ENCODE assay signal across 14 mouse cellular contexts in the genomic region with DNA sequence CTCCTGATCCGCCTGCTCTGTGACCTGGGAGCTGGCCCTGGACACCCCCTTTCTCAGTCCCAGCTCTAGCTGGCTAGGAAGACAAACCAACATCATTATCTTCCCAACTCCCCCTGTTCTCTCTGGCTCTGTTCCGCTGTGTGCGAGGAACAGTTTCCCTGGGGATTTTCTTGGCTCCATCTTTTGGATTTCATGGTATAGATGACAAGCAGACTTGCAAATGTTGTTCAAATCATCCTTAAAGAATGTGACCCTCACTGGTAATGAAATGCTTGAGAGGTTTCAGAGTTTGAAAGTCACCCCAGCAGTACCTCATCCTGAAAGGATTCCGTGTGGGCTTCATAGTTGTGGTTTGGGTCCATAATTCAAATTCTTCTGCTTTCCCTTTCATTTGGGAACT. TPM values are rescaled to one million over a fixed set of nuclear protein-coding genes. Genes with fewer than 3 reads are reported as not detected.
DNase-seq lines count a peak whose midpoint lies in the region; ATAC-seq and TF ChIP-seq lines count a peak whose summit lies in the region.
"Had no signal": no experiment of that assay in that cellular context is flagged by ENCODE, and none has a peak within 500 bp of the region (broad histone marks: within the 10 kb centered on the region; RNA-seq: fewer than 3 reads in every experiment).

No protein-coding gene starts in this region.

- H3K27me3 ChIP-seq in heart, embryonic 13.5 days (replicated peaks), result no peaks in the 10 kb centered on the region
- H3K27me3 ChIP-seq in lung, embryonic 15.5 days, result no peaks in the 10 kb centered on the region
- no peaks in the 10 kb centered on the region for H3K27me3 ChIP-seq in heart, postnatal 0 days (ENCODE audit: control insufficient read depth, insufficient read depth, low read length)
- H3K27me3 ChIP-seq in stomach, postnatal 0 days (ENCODE audit: control insufficient read depth, insufficient read depth, low read length), result no peaks in the 10 kb centered on the region
- H3K27me3 ChIP-seq: hindbrain, embryonic 15.5 days; neural tube, embryonic 13.5 days had no signal

- H3K9ac ChIP-seq in heart, embryonic 13.5 days, result 0 out of 2 replicates have a peak overlapping the region, but pooled peaks have one; percentile 24
- no peak overlapping the region for H3K9ac ChIP-seq in lung, embryonic 15.5 days
- no peak overlapping the region for H3K9ac ChIP-seq in heart, postnatal 0 days (replicated peaks; ENCODE audit: low read depth, low read length)
- no peak overlapping the region for H3K9ac ChIP-seq in stomach, postnatal 0 days (ENCODE audit: low read length)
- H3K9ac ChIP-seq: hindbrain, embryonic 15.5 days; neural tube, embryonic 13.5 days had no signal

- H3K36me3 ChIP-seq in heart, embryonic 13.5 days, result no peaks in the 10 kb centered on the region
- no peaks in the 10 kb centered on the region for H3K36me3 ChIP-seq in lung, embryonic 15.5 days
- H3K36me3 ChIP-seq in heart, postnatal 0 days (replicated peaks; ENCODE audit: control insufficient read depth, insufficient read depth, low read length), result no peaks in the 10 kb centered on the region
- no peaks in the 10 kb centered on the region for H3K36me3 ChIP-seq in stomach, postnatal 0 days (ENCODE audit: control insufficient read depth, insufficient read depth, low read length)
- H3K36me3 ChIP-seq: hindbrain, embryonic 15.5 days; neural tube, embryonic 13.5 days had no signal

- no peak for ATAC-seq in heart, embryonic 13.5 days (ENCODE audit: extremely low read depth, insufficient number of reproducible peaks, low FRiP score, low TSS enrichment)
- no peak for ATAC-seq in lung, embryonic 15.5 days (ENCODE audit: borderline replicate concordance, extremely low read depth, low FRiP score, low TSS enrichment)
- ATAC-seq in heart, postnatal 0 days (ENCODE audit: insufficient read depth, low read depth), result no peak
- no peak for ATAC-seq in stomach, postnatal 0 days (ENCODE audit: low FRiP score, low TSS enrichment)

- H3K4me3 ChIP-seq in heart, embryonic 13.5 days, result no peak overlapping the region
- no peak overlapping the region for H3K4me3 ChIP-seq in lung, embryonic 15.5 days
- H3K4me3 ChIP-seq in heart, postnatal 0 days (ENCODE audit: low read depth, low read length), result no peak overlapping the region
- H3K4me3 ChIP-seq in stomach, postnatal 0 days (ENCODE audit: low read depth, low read length), result no peak overlapping the region
- H3K4me3 ChIP-seq: hindbrain, embryonic 15.5 days; neural tube, embryonic 13.5 days had no signal

- H3K9me3 ChIP-seq in heart, embryonic 13.5 days, result no peaks in the 10 kb centered on the region
- no peaks in the 10 kb centered on the region for H3K9me3 ChIP-seq in lung, embryonic 15.5 days
- H3K9me3 ChIP-seq in heart, postnatal 0 days (replicated peaks; ENCODE audit: control insufficient read depth, low read length), result no peaks in the 10 kb centered on the region
- no peaks in the 10 kb centered on the region for H3K9me3 ChIP-seq in stomach, postnatal 0 days (ENCODE audit: control insufficient read depth, low read length)
- H3K9me3 ChIP-seq: hindbrain, embryonic 15.5 days; neural tube, embryonic 13.5 days had no signal

- no peak for TF ChIP-seq EP300 in heart, postnatal 0 days (IDR thresholded peaks at IDR 0.05; ENCODE audit: low read depth)
- TF ChIP-seq EP300 in stomach, postnatal 0 days (optimal IDR thresholded peaks at IDR 0.05), result no peak

- peaks cover 99% of the 10 kb centered on the region for H3K4me1 ChIP-seq in heart, embryonic 13.5 days
- H3K4me1 ChIP-seq in lung, embryonic 15.5 days, result peaks cover 81% of the 10 kb centered on the region
- peaks cover 80% of the 10 kb centered on the region for H3K4me1 ChIP-seq in heart, postnatal 0 days (ENCODE audit: control insufficient read depth, insufficient read depth)
- peaks cover 2% of the 10 kb centered on the region; the same call in 1 of the 2 replicates for H3K4me1 ChIP-seq in stomach, postnatal 0 days (replicated peaks; ENCODE audit: control insufficient read depth, insufficient read depth)

- TF ChIP-seq CTCF in heart, postnatal 0 days (IDR thresholded peaks at IDR 0.05; ENCODE audit: low read depth), result no peak
- no peak for TF ChIP-seq CTCF in stomach, postnatal 0 days (IDR thresholded peaks at IDR 0.05; ENCODE audit: low read depth)

- 42% methylated on average over 4 of the region's 4 CpGs for WGBS in heart, embryonic 13.5 days
- 62% methylated on average over 4 of the region's 4 CpGs for WGBS in lung, embryonic 15.5 days
- 67% methylated on average over 4 of the region's 4 CpGs for WGBS in heart, postnatal 0 days
- WGBS in stomach, postnatal 0 days, result 51% methylated on average over 4 of the region's 4 CpGs

- no peak overlapping the region for H3K4me2 ChIP-seq in heart, embryonic 13.5 days
- no peak overlapping the region for H3K4me2 ChIP-seq in lung, embryonic 15.5 days
- H3K4me2 ChIP-seq in heart, postnatal 0 days (ENCODE audit: low read depth, low read length), result no peak overlapping the region
- H3K4me2 ChIP-seq in stomach, postnatal 0 days (replicated peaks; ENCODE audit: low read depth), result no peak overlapping the region
- H3K4me2 ChIP-seq: hindbrain, embryonic 15.5 days; neural tube, embryonic 13.5 days had no signal

- no peak for DNase-seq in heart, postnatal 10 days
- no peak for DNase-seq in lung, postnatal 4 days
- peak; percentile 37 for DNase-seq in heart, postnatal 0 days (ENCODE audit: low spot score)
- DNase-seq in stomach, postnatal 0 days (ENCODE audit: low spot score), result no peak
- no peak for DNase-seq in adrenal gland, adult 2 months
- DNase-seq in thymus, postnatal 10 days (ENCODE audit: low spot score in 2 of 2), result no peak
- DNase-seq: adrenal gland, postnatal 36 days; left cerebral cortex, postnatal 4 days; midbrain, embryonic 14.5 days; thymus, postnatal 4 days had no signal

- intact Hi-C loops in heart, postnatal 10 days (cut with DNase I), result no loop called here

- peak overlapping the region; percentile 79 for H3K27ac ChIP-seq in heart, embryonic 13.5 days (replicated peaks)
- peak overlapping the region; percentile 85 for H3K27ac ChIP-seq in lung, embryonic 15.5 days
- H3K27ac ChIP-seq in heart, postnatal 0 days (ENCODE audit: low read depth), result peak overlapping the region; percentile 58
- H3K27ac ChIP-seq in stomach, postnatal 0 days (replicated peaks), result peak overlapping the region; percentile 83; the same call in 1 of the 2 replicates
- H3K27ac ChIP-seq: hindbrain, embryonic 15.5 days had no signal

RNA-seq across cellular contexts. Expression of a gene that starts 38.2 kb away (rescaled TPM):
- 82.0 and 82.4 TPM in 2 replicates for polyA plus RNA-seq in heart, embryonic 13.5 days (2015; fragmentation: Nextera tagmentation; extraction: Ambion mirVana)
- total RNA-seq in heart, postnatal 10 days (2021), result 10 to 100 TPM; 82.1 to 91.4 TPM
- polyA plus RNA-seq in lung, embryonic 15.5 days (2015; fragmentation: Nextera tagmentation; extraction: Ambion mirVana), result 161 and 168 TPM in 2 replicates
- total RNA-seq in heart, postnatal 0 days (2014; rRNA removed; ENCODE audit: low replicate concordance), result 38.2 and 52.2 TPM in 2 replicates
- 47.6 and 49.5 TPM in 2 replicates for polyA plus RNA-seq in heart, postnatal 0 days (2015; fragmentation: Nextera tagmentation; extraction: Ambion mirVana)
- 37.9 and 42.5 TPM in 2 replicates for polyA plus RNA-seq in stomach, postnatal 0 days (2015; fragmentation: Nextera tagmentation; extraction: Ambion mirVana)
- total RNA-seq in adrenal gland, adult 2 months (2021), result 10 to 100 TPM; 41.3 to 51.4 TPM
- 8.4 and 9.4 TPM in 2 replicates for polyA plus RNA-seq in adrenal gland, adult 2 months (2012; rRNA removed)
